Mouse (Mus musculus) liver, embryonic 11.5 days (tissue): ENCODE results near the gene Cd3d. TPM values are rescaled to one million over a fixed set of nuclear protein-coding genes. Genes with fewer than 3 reads are reported as not detected.

Experiments used
- ATAC-seq: fragments of 200-750 bp; cut with Nextera tagmentation; replicated peaks from 2 replicates; pipeline ENCODE4 v1.8.0; 2017; ENCODE audit warnings: moderate number of reproducible peaks, mild to moderate bottlenecking, moderate TSS enrichment, moderate library complexity; ENCODE audit not compliant: low FRiP score
- DNase-seq: peaks from one replicate; pipeline ENCODE4 v3.0.0-alpha.2; 2017; ENCODE audit warnings: low spot score
- H3K27ac ChIP-seq: fragments of 300-500 bp; sonication (generic); 2 replicates; pipeline ENCODE4 v1.5.1; 2014; ENCODE audit warnings: mild to moderate bottlenecking, low read depth, low read length, control low read depth
- H3K27me3 ChIP-seq: fragments of 300-500 bp; sonication (generic); replicated peaks from 2 replicates; pipeline ENCODE4 v1.6.1; 2014; ENCODE audit warnings: low read length, mixed read lengths; ENCODE audit not compliant: control insufficient read depth, insufficient read depth
- H3K36me3 ChIP-seq: fragments of 300-500 bp; sonication (generic); 2 replicates; pipeline ENCODE4 v1.6.1; 2014; ENCODE audit warnings: mild to moderate bottlenecking, low read length, moderate library complexity, mixed read lengths; ENCODE audit not compliant: control insufficient read depth, insufficient read depth
- H3K4me1 ChIP-seq: fragments of 300-500 bp; sonication (generic); replicated peaks from 2 replicates; pipeline ENCODE4 v1.6.1; 2014; ENCODE audit warnings: low read length, mixed read lengths; ENCODE audit not compliant: control insufficient read depth, insufficient read depth
- H3K4me2 ChIP-seq: fragments of 300-500 bp; sonication (generic); 2 replicates; pipeline ENCODE4 v1.6.1; 2014; ENCODE audit warnings: mild to moderate bottlenecking, control low read depth, moderate library complexity
- H3K4me3 ChIP-seq: fragments of 300-500 bp; sonication (generic); 2 replicates; pipeline ENCODE4 v1.5.1; 2014; ENCODE audit warnings: low read depth, low read length, control low read depth
- H3K9ac ChIP-seq: fragments of 300-500 bp; sonication (generic); 2 replicates; pipeline ENCODE4 v1.6.1; 2014; ENCODE audit warnings: low read depth, low read length, control low read depth
- H3K9me3 ChIP-seq: fragments of 300-500 bp; sonication (generic); 2 replicates; pipeline ENCODE4 v1.6.1; 2016; ENCODE audit warnings: low read length, inconsistent platforms, mixed read lengths; ENCODE audit not compliant: control insufficient read depth
- WGBS: fragments of 180-500 bp; shearing (Covaris S2); extraction: QIAGEN DNeasy Blood & Tissue Kit; methylation state at CpG from one replicate; pipeline ENCODE4 v1.1.7; 2014; 5-methylcytosine and 5-hydroxymethylcytosine counted together
- polyA plus RNA-seq: library from polyadenylated mRNA; unstranded; fragments of >200 nt; fragmentation: Nextera tagmentation; extraction: Ambion mirVana; gene quantifications from 2 replicates; pipeline ENCODE4 v1.2.1, GENCODE M21; 2014

Gene Cd3d
- polyA plus RNA-seq, 1 experiment from 2014 or later = not detected

DNA sequence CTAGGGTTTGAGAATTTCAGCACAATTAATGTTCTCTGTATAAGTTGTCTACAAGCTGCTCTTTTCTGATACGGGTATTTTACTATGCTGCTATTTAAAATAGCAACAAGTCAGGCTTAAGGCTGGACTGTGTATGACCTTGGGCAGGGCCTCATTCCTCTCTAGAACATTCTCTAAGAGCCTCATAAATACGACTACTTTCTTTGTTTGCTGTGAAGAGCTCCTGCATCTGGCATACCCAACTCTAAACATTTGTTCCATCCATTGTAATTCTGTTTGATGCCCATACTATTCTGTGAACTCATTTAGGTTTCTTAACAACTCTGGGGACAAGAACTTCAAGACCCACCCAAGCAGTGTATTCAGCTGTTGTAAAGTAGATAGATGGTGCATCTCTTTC lies 1.4 kb downstream of the Cd3d start:
- no peak overlapping the region for H3K9ac ChIP-seq
- no peak for ATAC-seq
- no peak overlapping the region for H3K4me3 ChIP-seq
- peaks cover 7% of the 10 kb centered on the region; the same call in 1 of the 2 replicates for H3K4me1 ChIP-seq
- no peak for DNase-seq
- H3K4me2 ChIP-seq = no peak overlapping the region
- 0 out of 2 replicates have a peak, but pooled peaks cover 3% of the 10 kb centered on the region for H3K27me3 ChIP-seq
- H3K27ac ChIP-seq = no peak overlapping the region
- H3K36me3 ChIP-seq = no peaks in the 10 kb centered on the region
- H3K9me3 ChIP-seq = no peaks in the 10 kb centered on the region
- WGBS = 70% methylated on average over 2 of the region's 2 CpGs

DNA sequence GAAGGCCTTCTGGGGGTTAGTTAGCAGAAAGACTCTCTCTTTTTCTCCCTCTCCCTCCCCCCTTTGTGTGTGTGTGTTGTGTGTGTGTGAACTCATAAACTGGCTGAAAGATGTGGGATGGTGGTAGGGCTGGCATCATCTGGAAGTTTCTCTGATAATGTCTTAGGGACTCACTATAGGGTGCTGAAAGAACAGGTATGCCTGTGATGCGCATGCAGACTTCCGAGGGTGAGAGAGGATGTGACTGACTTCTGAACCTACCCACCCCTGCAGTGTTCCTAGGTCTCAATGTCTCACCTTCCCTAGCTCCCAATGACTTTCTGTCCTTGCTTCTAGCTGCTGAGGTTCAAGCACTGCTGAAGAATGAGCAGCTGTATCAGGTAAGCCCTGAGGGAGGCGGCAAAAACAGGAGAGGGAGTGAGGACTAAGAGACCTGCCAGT lies 4.2 kb downstream of the Cd3d start:
- H3K4me3 ChIP-seq = peak overlapping the region; percentile 29
- WGBS = 62% methylated on average over 3 of the region's 3 CpGs
- no peak for ATAC-seq

DNA sequence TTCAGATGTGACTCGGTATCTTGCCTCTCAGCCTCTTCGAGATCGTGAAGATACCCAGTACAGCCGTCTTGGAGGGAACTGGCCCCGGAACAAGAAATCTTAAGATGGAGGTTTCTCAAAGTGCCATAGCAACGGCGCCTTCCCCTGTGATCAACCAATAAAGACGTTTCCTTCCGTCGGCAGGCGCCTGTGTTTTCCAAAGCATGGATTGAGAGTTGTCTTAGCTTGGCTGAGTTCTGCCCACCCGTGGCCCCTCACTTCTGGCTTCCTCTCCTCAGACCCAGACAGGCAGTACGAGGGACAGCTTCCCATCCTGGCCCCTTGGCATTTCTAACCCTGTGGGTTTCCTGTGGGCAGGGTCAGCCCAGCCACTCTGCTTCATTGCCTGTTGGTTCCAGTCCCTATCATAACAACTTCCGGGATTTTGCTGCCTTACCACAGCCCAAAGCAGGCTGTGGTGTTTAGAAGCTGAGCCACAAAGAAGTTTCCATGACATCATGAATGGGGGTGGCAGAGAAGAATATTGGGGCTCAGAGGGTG lies 4.7 kb downstream of the Cd3d start:
- Histone ChIP-seq H3K9ac (no peak overlapping the region), H3K36me3 (no peaks in the 10 kb centered on the region), H3K27ac (no peak overlapping the region), H3K27me3 (0 out of 2 replicates have a peak, but pooled peaks cover 3% of the 10 kb centered on the region), H3K4me1 (no peaks in the 10 kb centered on the region; the same call in 1 of the 2 replicates), H3K9me3 (no peaks in the 10 kb centered on the region), H3K4me3 (peak overlapping the region; percentile 29), H3K4me2 (peak overlapping the region; percentile 54)
- WGBS = 41% methylated on average over 14 of the region's 14 CpGs
- peak; percentile 56 for ATAC-seq
- DNase-seq = peak; percentile 51

More for the DNA sequence above, 4.2 kb downstream of the Cd3d start:
- no peak overlapping the region for H3K9ac ChIP-seq
- 0 out of 2 replicates have a peak, but pooled peaks cover 3% of the 10 kb centered on the region for H3K27me3 ChIP-seq
- H3K9me3 ChIP-seq = no peaks in the 10 kb centered on the region
- peak overlapping the region; percentile 54 for H3K4me2 ChIP-seq
- no peaks in the 10 kb centered on the region for H3K36me3 ChIP-seq
- H3K4me1 ChIP-seq = no peaks in the 10 kb centered on the region; the same call in 1 of the 2 replicates
- H3K27ac ChIP-seq = no peak overlapping the region
- no peak for DNase-seq

DNA sequence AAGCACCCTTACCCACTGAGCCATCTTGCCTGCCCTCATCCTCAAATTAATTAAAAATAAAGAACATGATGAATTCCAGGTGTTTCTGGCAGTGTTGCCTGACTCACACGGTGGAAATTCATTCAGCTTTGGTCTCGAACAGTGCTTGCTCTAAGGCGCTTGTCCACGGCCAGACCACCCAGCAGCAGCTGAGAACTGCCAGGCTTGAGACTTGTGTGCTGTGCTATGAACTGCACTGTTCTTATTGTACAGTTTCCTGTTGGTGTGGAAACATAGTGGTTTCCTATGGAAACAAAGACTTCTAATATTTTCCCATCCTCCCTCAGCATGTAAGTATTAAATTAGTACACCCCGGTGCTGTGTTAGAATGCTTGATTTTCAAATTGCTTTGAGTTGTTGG lies 5.4 kb downstream of the Cd3d start:
- ATAC-seq = no peak
- H3K9me3 ChIP-seq = no peaks in the 10 kb centered on the region
- no peak for DNase-seq
- no peaks in the 10 kb centered on the region for H3K36me3 ChIP-seq
- no peak overlapping the region for H3K27ac ChIP-seq
- H3K4me3 ChIP-seq = no peak overlapping the region
- no peak overlapping the region for H3K9ac ChIP-seq
- no peak overlapping the region for H3K4me2 ChIP-seq
- no peaks in the 10 kb centered on the region for H3K27me3 ChIP-seq
- H3K4me1 ChIP-seq = no peaks in the 10 kb centered on the region; the same call in 1 of the 2 replicates
- 63% methylated on average over 5 of the region's 5 CpGs for WGBS

DNA sequence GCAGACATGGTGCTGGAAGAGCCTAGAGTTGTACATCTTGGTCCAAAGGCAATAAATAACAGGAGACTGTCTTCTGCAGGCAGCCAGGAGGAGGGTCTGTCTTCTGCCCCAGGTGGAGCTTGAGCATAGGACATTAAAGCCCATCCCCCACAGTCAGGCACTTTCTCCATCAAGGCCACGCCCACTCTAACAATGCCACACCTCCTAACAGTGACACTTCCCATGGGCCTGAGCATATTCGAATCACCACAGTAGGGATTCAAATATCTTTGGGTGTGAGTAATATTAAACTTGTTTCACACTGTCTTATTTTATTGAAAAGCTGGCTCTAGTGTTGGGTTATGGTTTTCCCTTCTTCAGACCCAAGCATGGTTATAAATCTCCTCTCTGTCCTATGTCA lies 10.2 kb downstream of the Cd3d start:
- WGBS = 63% methylated on average over 2 of the region's 2 CpGs
- no peak for ATAC-seq
- no peaks in the 10 kb centered on the region for H3K9me3 ChIP-seq
- H3K4me3 ChIP-seq = no peak overlapping the region
- H3K36me3 ChIP-seq = no peaks in the 10 kb centered on the region
- no peak overlapping the region for H3K27ac ChIP-seq
- no peaks in the 10 kb centered on the region for H3K27me3 ChIP-seq
- no peaks in the 10 kb centered on the region; the same call in 1 of the 2 replicates for H3K4me1 ChIP-seq
- H3K9ac ChIP-seq = no peak overlapping the region
- no peak overlapping the region for H3K4me2 ChIP-seq
- DNase-seq = no peak

DNA sequence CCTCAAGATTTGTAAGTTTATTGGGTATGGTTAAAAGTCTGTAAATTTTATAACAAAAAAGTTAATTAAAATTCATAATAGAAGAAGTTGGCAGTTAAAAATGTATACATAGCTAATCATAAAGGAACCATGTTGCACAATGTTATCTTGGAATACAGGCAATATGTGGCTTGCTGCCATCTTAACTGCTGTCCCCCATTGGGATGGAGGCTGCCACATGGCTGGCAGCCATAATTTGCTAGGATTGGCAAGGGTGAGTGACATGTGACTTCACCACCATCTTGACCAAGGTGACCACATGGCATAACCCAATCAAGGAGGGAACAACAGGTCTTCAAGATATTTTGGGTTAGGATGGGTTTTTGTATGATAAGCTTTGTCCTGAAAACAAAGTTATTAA lies 10.7 kb downstream of the Cd3d start:
- Histone ChIP-seq H3K4me2 (no peak overlapping the region), H3K27ac (no peak overlapping the region), H3K9me3 (no peaks in the 10 kb centered on the region), H3K9ac (no peak overlapping the region), H3K4me3 (no peak overlapping the region), H3K4me1 (no peaks in the 10 kb centered on the region), H3K27me3 (no peaks in the 10 kb centered on the region), H3K36me3 (no peaks in the 10 kb centered on the region)
- ATAC-seq (no peak), DNase-seq (no peak)

- no peak for ATAC-seq
- no peaks in the 10 kb centered on the region for H3K9me3 ChIP-seq
- no peak for DNase-seq
- H3K4me1 ChIP-seq = no peaks in the 10 kb centered on the region
- WGBS = 80% methylated on average over 2 of the region's 2 CpGs
- H3K27me3 ChIP-seq = no peaks in the 10 kb centered on the region
- H3K36me3 ChIP-seq = no peaks in the 10 kb centered on the region
- H3K4me2 ChIP-seq = no peak overlapping the region
- H3K9ac ChIP-seq = no peak overlapping the region
- no peak overlapping the region for H3K4me3 ChIP-seq
- H3K27ac ChIP-seq = no peak overlapping the region
These were observed 11.7 kb downstream of the Cd3d start for GRCm38 (mm10) chr9:44993268-44993667.

DNA sequence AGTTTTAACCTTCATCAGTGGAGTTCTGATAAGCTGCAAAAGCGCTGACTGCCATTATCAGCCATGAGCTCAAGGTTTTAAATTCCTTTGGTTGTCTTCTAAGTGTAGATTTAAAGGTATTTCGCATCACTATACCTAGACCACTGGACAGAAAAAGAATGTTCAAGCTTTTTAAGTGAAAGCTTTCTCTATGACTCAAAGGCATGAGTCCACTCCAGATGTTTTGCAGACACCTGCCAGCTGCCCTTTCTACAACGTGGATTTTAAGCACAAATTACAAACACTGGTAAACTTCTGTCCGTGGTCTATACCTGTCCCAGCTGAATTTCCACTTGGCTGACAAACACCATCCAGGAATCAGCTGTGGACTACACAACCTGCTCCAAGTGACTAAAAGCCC lies 13.4 kb downstream of the Cd3d start:
- H3K27ac ChIP-seq = no peak overlapping the region
- WGBS = 68% methylated on average over 4 of the region's 4 CpGs
- ATAC-seq (no peak), DNase-seq (no peak)
- H3K4me1 ChIP-seq = no peaks in the 10 kb centered on the region
- H3K36me3 ChIP-seq = no peaks in the 10 kb centered on the region
- no peaks in the 10 kb centered on the region for H3K27me3 ChIP-seq
- no peak overlapping the region for H3K9ac ChIP-seq
- no peak overlapping the region for H3K4me2 ChIP-seq
- no peak overlapping the region for H3K4me3 ChIP-seq
- no peaks in the 10 kb centered on the region for H3K9me3 ChIP-seq

DNA sequence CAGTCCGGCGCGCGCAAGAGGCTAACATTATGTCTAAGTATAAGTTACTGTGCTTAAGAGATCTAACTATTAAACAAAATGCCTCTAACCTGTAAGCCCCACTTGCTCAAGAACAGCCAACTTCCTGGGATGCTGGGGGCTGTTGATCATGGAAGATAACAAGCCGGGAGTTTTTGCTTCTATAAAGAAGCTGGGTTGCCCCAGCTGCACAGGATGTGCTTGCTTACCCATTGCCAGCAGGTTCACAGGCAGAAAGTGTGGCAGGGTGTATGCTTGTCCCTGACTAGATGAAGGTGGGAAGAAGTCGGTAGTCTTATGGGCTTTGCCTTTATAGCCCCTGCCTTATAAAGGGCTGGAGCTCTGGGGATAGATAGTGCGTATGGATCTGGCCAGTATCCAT lies 15.0 kb downstream of the Cd3d start:
- DNase-seq (no peak), ATAC-seq (no peak)
- Histone ChIP-seq H3K9me3 (no peaks in the 10 kb centered on the region), H3K27ac (no peak overlapping the region), H3K4me1 (no peaks in the 10 kb centered on the region), H3K4me3 (no peak overlapping the region), H3K27me3 (no peaks in the 10 kb centered on the region), H3K4me2 (no peak overlapping the region), H3K36me3 (no peaks in the 10 kb centered on the region), H3K9ac (no peak overlapping the region)
- 90% methylated on average over 7 of the region's 7 CpGs for WGBS
